Mouse (Mus musculus) olfactory bulb, adult 2 months (tissue): ENCODE results near the gene Plekhb1.

Source experiments
- CTCF ChIP-seq: fragments of 200-500 bp; IDR thresholded peaks from 2 replicates; pipeline ENCODE4 v1.5.1; 2012; ENCODE audit warnings: low read depth, mild to moderate bottlenecking, low read length, moderate library complexity; ENCODE audit not compliant: insufficient read depth
- POLR2A ChIP-seq: fragments of 200-500 bp; IDR thresholded peaks from 2 replicates; pipeline ENCODE4 v1.6.1; 2012; ENCODE audit warnings: mild to moderate bottlenecking, low read depth, low read length, moderate library complexity; ENCODE audit not compliant: insufficient read depth

GRCm38 (mm10) chr7:100649826-100650225, 12.4 kb downstream of the Plekhb1 start:
- TF ChIP-seq CTCF (no peak), POLR2A (no peak)
